Mouse (Mus musculus): ENCODE results near the gene Gm21209.
"Not testable (repeated sequence)": the region's sequence is repeated elsewhere in the genome, so short reads cannot be mapped to it uniquely, and the experiment has no call there.

Gm21209 gene

GRCm38 (mm10) chrY:49570856-49571255, at the start of gene Gm21209:
Gene Gm21209 (plus strand): TSS chrY:49571156.
- DNase-seq (ENCODE audit: low spot score in 2 of 2), result not testable (repeated sequence)

Measured in urinary bladder, postnatal 4 days (tissue).